Mouse (Mus musculus) adrenal gland, postnatal 25 days (tissue): Measurements from ENCODE around the gene Cracr2a. TPM values are rescaled to one million over a fixed set of nuclear protein-coding genes. Genes with fewer than 3 reads are reported as not detected.
"Not testable (repeated sequence)": the region's sequence is repeated elsewhere in the genome, so short reads cannot be mapped to it uniquely, and the experiment has no call there.

Source experiments
- DNase-seq: peaks from one replicate; pipeline ENCODE4 v3.0.0; 2021; ENCODE audit warnings: mixed read lengths
- long read RNA-seq: library from polyadenylated mRNA; stranded (forward); transcript quantifications from one replicate; pipeline ENCODE4 v2.0.0, GENCODE M21; 2021
- total RNA-seq: library from RNA; stranded (reverse); gene quantifications from 2 replicates; pipeline ENCODE4 v1.2.3, GENCODE M21; 2021

Gene Cracr2a
- 2.9 and 3.6 TPM in 2 replicates for total RNA-seq
- long read RNA-seq, full-length matches to known transcripts, result 1 of 2 reads
- long read RNA-seq, partial matches to known transcripts, result 0 of 2 reads
- long read RNA-seq, other reads (novel, unspliced or antisense), result 1 of 2 reads

DNA sequence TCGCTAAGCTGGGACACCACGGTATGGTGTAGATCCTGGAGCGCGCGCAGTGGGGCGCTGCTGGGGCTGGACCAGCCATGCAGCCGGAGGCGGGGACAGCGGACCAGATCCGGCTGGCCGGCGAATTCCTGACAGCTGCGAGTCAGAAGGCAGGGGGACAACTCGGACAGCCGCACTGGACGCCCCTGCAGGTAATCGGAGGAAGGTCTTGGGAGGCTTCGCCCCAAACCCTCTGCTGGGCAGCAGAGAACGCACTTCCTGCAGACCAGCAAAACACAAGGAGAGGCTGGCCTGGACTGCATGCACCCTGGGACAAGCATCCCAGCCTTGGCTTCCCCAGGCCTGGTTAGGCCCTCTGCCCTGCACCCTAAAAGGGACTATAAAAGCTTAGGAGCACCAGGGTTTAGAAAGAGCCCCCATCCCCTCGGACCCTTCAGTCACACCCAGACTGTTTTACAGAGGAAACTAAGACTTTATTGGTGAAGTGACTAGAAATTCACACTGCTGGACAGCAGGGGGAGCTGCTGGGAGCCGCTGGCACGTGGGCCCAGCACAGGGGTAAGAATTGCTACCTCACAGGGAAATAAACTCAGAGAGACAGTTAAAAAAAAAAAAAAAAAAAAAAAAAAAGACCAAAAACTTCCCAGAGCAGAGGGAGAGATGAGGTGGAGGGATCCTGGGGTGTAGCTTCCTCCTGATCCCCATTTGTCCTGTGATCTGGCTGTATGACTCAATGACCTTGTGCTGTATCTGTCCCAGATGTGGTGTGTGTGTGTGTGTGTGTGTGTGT is at the start of gene Cracr2a:
TSS of gene Cracr2a (plus strand) at position 108 of the 790 bp plus-strand sequence.
- DNase-seq, result peak; percentile 83

DNA sequence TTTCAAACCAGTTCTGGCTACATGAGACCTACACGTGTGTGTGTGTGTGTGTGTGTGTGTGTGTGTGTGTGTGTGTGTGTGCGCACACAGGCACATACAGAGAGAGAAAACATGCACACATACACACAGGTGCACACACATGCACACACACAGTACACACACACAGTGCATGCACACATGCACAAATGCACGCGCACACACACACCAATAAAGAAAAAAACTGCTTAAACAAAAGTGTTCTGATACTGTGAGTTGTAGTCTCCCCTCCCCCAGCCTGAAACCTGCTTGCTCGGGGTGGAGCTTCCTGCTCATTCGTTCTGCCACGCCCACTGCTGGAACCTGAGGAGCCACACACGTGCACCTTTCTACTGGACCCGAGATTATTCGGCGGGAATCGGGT is 47.4 kb upstream of the Cracr2a start:
- not testable (repeated sequence) for DNase-seq

DNA sequence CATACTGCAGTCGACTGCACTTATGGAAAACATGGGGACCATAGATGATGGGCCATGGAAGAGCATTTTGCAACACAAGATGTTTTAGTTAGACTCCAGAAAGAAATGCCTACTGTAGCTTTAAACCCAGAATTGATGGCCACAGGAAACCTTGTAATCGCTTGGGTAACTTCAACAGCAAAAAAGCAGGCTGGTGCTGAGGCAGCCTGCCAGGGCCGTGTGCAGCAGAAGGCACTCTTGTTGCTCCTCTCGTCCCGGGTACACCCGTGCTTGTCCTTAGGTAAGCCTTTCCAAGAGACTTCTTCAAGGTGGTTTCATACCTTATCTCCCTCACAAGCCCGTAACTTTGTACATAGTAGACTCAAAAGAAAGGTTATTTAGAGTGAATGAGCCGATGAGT is 40.0 kb upstream of the Cracr2a start:
- DNase-seq, result no peak

DNA sequence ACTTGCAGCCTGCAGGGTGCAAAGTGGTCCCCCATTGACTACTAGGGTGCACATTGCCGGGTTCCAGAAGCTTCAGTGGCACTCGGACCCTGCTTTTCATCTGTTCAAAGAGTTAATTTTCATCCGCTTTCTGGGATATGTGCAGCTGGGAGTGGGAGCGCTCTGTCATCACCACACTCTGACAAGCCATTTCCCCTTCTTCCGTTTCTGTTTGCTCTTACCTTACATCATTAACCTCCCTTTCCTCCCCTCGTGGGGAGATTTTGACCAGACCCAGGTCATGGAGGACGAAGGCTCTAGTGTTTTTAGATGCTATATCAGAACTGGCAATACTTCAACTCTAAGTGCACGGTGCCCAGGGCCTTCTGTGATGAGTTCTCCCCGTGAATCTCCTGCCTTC is 38.8 kb upstream of the Cracr2a start:
- DNase-seq, result no peak

DNA sequence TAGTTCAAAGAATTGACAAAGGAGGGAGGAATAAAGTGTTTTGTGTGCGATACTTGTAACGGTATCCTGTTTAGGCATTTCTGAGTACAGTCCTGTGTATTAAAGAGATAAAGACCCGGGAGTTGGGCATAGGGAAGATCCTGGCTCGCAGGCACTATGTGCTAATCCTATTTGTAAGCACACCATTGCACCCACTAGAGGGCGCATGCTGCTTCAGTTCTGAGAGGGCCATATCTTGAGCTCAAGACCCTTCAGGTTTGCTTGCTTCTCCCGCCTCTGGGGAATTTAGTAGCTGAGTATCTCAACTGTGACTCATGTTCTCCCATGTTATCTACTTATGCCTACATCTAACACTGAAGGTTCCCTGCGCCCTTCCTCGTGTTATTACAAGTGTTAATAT is 36.7 kb upstream of the Cracr2a start:
- peak; percentile 64 for DNase-seq

DNA sequence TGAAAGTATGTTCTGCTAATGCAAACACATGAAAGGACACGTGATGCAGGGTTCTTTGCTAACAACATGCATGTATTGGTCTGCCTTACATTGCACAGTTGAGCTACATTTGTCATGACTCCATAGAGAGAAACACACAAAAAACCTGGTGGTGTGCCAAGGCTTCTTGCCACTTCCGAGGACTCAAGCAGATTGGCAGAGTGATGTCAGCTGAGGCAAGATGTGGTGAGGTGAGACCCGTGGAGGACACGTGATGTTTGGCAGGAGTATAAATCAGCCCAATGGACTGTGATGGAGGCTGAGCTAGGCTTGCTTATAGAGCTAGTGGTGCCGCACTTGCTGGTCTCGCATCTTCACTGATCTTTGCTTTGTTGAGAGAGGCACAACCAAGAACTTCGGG is 32.5 kb upstream of the Cracr2a start:
- no peak for DNase-seq

DNA sequence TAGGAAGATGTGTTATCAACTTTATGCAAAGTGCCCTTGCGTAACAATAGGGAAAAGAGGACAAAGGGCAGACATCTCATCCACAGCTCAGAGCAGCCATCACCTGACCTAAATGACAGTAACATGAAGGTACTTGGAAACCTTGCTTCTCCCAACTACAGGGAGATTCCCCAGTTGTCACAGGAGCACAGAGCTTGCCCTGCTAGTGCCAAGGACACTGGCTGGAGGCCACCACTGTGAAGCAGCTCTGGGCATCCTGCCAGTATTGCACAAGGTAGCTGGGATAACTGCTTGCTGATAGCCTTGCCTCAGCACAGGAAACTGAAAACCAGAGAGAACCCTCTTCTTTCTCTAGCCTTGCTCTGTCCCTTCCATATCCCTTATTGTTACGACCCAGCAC is 31.7 kb upstream of the Cracr2a start:
- DNase-seq, result peak; percentile 96

DNA sequence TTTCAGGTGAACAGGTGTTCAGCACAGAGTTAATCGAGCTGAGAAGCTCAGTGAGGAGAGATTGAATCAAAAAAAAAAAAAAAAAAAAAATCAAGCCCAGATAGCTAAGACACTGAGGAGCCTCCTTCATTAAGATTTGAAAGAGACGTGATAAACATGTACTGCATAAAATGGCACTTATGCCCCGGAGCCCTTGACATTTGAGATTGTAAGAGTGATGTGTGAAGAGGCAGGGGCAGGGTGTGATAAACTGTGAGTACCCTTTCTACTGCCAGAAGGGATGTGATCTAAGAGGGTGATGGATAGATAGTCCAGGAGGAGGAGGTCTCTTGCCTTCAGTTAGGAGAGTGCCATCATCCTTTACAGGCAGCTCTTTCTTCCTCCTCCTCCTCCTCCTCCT is 30.9 kb upstream of the Cracr2a start:
- DNase-seq, result no peak

DNA sequence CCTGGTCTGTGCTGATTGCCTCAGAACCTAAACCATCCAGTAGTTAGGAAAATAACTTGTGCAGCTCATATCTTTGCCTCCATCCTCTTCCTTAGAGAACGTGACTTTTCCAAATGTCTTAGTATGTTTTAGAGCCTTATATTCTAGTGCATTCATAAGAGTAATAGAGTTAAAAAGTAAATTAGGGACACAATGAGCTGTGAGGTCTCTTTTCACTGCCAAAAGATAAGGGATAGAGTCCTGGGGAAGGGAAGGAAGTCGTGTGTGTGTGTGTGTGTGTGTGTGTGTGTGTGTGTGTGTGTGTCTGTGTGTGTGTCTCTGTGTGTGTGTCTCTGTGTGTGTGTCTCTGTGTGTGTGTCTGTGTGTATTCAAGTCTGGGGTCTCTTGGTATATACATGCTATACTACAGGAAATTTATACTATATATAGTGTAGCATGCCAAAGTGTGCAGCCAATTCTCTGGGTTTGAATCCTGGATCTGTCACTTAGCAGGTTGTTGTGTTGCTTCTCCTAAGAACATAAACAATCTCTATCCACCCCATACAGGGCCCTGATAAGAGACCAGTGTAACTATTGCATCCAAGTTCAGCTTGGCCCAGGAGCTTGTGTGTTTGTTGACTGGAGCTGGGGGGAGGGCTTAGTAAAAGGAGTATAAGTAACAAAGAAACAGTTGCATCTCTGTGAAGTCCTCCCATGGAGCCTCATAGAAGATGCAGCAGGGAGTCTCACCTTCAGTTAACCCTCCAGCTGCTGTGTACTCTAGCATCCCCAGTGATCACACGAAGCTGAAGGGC is 29.5 kb upstream of the Cracr2a start:
- no peak for DNase-seq

DNA sequence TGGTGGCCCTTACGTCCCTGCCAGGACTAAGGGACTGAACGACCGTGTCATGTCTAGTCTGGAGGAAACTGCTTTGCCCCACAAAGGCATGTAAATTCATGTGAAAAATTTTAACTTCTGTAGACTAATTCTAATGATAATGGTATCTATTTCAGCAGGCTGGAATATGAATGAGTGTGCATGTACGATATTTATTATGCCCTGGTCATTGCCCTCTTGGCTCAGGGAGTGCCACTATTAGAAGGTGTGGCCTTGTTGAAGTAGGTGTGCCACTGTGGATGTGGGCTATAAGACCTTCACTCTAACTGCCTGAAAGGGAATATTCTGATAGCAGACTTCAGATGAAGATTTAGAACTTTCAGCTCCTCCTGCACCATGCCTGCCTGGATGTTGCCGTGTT is 28.8 kb upstream of the Cracr2a start:
- DNase-seq, result no peak

DNA sequence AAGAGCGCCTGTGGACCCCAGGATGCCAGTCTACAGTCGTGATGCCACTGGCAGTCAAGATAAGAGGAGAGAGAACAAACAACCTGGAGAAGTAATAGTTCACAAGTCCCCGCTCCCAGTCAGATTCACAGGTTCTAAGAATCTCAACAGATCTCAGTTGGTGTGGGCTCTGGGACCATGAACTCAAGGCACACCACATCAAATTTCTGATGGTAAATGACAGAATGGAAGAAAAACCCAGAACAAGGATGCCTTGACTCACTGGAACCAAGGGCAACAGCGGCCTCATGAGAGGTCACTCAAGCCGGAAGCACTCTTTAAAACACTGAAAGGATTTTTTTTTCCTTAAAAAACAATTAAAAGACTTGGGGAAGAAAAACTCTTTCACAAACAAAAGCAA is 27.4 kb upstream of the Cracr2a start:
- no peak for DNase-seq

DNA sequence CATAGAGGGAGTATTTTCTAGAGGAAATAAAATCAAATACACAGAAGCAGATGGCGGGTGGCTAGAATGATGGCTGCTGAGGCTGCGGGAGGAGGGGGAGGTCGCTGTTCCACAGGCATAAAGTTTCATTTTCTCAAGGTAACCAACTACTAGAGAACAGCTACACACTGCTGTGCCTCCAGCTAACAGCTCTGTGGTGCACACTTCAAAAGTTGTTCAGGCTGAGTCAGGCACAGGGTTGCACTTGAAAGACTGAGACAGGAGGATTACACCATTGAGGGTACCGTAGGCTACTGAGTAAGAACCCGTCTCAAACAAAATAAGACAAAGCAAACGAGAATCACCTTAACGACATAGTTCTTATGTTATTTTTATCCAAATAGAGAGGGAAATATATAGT is 24.1 kb upstream of the Cracr2a start:
- no peak for DNase-seq

DNA sequence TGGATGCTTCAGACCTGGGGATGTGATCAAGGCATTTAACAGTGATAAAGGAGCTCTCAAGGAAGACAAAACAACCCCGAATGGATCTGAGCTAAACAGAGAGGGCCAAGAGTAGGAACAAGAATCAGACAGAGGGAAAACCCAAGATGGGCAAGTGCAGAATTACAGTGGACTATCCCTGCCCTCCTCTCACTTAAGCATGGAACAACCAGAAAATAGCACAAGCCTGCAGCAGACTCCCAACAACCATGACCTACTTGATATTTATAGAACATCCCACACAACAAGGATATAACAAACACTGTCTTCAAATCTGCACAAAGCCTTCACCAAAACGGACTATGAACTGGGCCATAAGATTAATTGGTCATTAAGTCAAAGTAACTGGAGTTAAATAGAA is 23.0 kb upstream of the Cracr2a start:
- no peak for DNase-seq

DNA sequence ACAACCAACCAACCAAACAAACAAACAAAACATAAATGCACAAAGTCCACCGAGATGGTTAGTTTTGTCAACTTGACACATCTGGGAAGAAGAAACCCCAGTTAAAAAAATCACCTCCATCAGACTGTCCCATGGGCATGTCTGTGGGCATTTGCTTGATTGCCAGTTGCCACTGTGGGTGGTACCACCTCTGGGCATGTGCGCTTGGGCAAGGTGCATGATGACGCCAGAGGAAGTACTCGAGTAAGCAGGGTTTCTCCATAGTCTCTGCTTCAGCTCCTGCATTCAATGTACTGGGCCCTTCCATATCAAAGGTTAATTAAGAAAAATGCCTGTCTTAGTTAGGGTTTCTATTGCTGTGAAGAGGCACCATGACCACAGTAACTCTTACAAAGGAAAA is 21.9 kb upstream of the Cracr2a start:
- no peak for DNase-seq

DNA sequence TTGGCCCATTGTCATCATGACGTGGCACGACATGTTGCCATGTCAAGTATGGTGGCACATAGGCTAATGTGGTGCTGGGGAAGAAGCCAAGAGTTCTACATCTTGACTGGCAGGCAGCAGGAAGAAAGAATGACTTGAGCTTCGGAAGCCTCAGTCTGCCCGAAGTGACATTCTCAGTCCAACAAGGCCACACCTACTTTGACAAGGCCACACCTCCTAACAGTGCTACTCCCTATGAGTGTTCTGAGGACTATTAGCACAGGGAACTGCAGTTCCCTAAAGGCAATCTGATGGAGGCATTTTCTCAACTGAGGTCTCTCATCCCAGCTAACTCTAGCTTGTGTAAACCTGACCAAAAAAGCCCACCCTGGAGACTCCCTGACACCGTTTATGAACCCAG is 21.5 kb upstream of the Cracr2a start:
- no peak for DNase-seq

DNA sequence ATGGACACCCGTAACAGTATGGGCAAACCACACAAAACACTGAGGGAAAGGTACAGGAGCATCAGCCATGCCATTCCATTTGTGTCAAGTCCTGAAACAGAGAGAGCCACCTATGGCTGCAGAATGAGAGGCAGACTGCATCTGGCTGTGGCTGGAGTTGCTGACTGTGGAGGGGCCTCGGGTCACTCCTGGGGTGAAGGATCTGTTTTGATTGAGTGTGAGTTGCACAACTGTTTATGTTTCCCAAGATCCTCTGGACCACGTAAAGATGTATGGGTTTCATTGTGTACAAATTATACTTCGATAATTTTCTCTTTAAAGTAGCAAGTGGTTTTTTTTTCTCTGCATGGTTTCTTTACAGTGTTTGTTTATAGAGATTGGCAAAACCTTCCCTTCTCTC is 20.6 kb upstream of the Cracr2a start:
- no peak for DNase-seq

DNA sequence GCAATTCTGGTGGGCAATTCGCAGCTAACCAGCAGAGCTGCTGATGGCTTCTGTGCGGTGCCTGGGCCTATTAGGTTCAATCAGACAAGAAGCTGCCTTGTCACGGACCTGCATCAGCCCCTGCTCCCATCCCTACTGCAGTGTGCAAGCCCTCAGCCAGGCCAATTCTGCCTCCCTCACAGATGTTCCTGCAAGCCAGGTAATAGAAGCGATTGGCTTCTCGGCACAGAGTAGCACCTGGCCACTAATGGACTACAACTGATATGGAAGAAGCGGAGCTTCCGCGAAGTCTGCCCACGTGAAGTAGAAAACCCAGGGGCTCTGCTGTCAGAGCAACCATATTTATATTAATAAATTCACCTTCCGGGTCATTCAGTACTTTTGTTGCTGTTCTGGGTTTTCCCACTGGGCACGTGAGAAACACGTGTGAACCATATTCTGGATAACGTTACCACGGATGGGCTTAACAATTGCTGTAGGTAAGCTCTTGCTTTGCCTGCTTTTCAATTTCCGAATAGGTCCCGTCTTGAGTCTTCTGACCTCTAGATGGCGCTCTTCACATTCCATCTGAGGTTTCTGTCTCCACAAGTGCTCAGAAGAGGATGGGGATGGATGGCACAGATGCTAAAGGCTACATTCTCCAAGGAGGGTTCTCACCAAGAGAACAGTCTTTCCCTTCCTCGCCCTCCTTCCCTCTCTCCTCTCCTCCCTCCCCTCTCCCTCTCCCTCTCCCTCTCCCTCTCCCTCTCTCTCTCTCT is 19.3 kb upstream of the Cracr2a start:
- DNase-seq, result no peak

DNA sequence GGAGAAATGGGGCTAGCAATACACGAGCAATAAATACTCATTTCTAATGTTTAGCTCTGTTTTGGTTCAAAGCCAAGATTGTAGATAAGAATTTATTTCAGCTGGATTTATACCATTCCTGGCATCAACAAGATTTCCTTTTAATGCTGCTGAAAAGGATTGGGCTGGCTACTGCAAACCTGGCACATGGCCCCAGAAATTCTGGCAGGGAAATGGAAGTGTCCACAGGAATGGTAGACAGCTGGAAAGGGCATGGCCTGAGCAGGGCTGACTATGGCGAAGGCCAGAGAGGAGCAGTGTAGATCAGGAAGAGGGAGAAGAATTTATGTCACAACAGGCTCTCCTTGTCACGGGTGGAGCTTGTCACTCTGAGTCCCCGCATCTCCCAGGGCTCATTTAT is 14.5 kb upstream of the Cracr2a start:
- DNase-seq, result peak; percentile 66

DNA sequence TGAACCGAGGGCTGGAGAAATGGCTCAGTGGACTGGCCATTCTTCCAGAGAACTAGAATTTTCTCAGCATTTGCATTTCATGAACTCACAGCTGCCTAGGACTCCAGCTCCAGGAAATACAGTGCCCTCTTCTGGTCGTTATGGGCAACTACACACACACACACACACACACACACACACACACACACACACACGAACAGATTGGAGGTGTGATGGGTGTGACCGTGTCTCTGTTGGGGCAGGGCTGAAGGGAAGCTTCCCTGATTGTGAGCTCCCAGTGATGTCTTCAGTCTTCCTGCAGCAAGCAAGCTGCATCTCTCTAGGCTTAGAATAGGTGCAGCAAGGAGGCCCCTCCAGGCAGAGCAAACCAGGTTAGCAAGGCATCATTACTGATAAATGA is 8.2 kb upstream of the Cracr2a start:
- no peak for DNase-seq

DNA sequence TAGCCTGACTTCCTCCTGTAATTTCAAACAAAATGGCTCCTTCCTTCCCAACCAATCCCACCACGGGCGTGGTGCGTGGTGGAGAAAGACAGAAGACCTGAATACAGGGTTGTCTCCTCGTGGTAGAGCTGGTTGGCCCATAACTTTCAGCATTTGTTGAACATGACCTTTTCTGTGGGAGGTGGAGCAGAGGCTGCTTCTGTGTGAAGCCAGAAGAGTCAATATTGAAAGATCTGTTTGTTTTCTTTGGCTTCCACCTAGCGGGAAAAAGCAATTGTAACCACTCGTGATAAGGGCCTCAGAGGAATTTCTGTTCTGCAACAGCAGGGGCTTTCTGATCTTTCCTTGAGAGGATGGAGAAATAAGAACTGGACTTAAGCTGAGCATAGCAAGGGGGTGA is 5.6 kb upstream of the Cracr2a start:
- no peak for DNase-seq

DNA sequence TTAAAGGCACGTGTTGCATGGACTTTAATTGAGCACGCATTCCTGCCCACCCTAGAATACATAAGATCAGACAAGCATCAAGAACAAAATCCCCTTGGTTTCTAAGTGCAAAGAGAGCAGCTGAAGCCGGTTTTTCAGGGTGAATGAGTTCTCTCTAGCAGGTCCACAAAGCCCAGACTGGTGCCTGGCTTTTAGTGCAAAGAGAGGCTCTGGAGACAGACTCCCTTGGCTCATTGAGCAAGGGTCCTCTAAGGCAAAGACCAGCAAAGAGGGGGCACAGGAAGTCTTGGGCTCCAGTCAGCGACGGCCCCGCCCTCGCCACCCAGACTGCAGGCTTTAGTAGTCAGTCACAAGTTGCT is 287 bp upstream of the Cracr2a start:
- no peak for DNase-seq

DNA sequence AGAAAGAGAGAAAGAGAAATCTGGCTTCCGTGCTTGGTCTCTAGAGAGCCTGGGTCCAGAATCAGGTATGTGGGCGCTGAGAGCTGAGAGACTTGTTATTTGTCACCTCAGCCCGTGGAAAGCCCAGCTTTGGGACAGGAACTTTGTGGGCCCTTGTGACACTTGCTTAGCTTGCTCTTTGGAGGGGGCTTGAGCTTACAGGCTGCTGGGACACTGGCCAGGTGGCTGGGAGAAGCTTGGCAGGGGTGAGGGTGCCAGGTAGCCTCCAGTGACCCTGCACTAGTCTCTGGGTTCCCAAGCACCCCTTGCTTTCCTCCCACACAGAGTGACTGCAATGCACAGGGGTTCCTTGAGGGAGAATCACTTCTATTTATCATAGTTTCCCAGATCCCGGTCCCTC is 2.4 kb downstream of the Cracr2a start:
- DNase-seq, result no peak
